Mouse (Mus musculus) T-cell, adult 2 months (primary cell): Measurements from ENCODE around the gene Kmt2a.
A peak's percentile ranks its signal among the peaks of the same experiment; 100 is the strongest.

Experiments
- DNase-seq: peaks from one replicate; pipeline ENCODE4 v3.0.0; 2022; ENCODE audit warnings: low spot score

The Kmt2a gene

DNA sequence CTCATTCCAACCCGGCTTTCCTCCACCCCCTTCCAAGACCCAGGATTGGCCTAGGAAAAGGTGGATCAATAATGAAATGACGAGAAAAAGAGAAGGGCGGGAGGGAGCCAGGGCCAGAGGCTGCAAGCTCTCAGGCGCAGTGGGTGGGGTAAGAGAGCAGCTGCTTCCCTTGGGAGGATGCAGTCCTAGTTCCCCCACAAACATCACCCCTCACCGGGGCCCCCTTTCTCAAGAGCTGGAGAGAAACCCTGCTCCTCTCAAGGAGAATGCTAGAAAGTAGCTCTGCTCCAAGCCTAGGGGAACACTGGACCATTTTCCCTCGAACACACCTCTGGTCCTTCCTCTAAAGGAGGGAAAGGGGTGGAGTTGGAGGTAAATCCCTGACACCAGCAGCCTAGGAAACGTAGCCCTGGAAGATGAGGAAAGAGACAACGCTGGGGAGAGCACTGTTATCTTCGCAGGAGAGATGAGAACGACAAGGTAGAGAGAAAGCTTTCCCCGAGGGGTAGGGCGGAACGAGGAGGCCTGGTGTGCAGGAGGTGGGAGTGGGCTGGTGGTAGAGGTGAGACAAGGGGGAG is 1.3 kb downstream of the Kmt2a start:
- DNase-seq = peak; percentile 7

DNA sequence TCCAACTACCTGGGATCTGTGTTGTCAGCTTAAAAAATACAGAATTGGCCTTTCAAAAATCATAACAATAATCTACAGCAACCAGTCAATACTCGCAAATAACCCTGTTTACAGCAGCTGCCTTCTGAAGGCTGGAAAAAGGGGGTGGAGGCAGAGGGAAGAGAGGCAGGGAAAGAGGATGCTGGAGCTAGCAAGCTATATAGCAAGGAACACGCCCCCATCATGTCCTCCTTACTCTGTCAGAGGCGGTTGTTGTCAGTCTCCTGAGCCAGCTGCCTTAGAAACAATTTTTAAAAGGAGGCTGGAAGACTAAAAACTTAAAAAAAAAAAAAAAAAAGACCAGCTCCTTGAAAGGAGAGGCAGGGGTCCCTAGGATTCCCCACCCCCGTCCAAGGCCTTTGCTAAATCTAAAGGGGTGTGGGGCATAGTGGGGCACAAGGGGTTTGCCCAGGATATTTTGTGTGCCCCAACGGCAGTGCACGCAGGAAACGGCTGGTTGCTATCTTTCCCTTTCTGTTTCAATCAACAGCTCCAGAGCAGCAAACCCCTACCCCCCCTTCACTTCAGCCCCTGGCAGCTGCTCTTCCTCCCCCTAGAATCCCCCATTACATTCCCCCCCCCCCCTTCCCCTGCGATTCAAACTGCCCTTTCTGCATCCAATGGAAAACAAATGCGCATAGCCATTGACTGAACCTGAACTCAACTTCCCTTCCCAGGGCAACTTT is 2.2 kb downstream of the Kmt2a start:
- peak; percentile 59 for DNase-seq

DNA sequence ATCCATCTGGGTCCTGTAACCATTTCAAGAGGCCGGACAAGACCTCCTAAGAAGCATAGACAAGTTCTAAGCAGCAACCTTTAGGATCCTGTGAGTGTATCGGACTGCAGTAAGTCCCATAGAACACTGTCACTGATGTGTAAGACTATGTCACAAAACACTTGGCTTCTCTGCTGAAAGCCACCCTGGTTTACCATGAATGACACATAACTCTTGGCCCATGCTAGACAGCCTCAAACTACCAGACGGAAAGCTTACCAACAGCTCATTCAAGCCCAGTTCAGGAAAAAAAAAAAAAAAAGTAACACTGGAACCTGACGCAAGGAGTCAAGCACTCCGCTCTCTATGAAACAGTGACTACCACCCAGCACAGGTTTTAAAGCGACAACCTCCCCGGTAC is 3.4 kb downstream of the Kmt2a start:
- no peak for DNase-seq

DNA sequence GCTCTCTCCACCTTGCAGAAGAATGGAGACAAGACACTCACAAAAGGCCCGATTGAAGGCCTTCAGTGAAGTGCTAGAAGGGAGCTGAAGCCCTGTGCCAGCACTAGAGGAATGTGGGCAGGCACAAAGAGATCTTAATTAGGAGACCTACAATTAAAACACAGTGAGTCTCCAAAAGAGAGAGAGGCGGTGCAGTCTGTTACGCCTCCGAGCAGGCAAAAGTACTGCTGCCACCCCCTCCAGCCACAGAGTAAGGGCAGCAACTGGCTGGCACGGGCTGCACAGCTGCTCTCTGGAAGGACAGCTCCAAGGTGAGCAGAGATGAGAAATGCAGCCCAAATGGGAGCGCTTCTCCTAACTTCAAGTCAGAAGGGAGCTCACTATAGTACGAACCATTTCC is 5.6 kb downstream of the Kmt2a start:
- DNase-seq = no peak

DNA sequence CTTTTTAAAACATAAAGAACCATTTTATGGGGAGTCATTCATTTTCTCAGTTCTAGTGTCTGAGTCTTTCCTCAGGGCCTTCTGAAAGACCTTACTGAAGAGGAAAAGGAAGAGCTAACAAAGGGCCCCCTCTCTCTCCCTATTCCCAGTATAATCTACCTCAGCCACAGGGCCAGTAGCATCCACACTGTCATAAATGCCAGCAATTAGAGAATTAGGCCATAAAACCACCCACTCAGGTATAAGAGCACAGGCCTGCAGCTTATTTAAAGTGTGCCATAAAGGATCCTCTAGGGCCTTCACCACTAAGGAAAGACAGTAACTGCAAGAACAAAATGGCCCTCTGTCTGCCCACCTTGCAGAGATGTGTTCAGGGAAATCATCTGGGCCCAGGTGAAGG is 6.9 kb downstream of the Kmt2a start:
- no peak for DNase-seq

DNA sequence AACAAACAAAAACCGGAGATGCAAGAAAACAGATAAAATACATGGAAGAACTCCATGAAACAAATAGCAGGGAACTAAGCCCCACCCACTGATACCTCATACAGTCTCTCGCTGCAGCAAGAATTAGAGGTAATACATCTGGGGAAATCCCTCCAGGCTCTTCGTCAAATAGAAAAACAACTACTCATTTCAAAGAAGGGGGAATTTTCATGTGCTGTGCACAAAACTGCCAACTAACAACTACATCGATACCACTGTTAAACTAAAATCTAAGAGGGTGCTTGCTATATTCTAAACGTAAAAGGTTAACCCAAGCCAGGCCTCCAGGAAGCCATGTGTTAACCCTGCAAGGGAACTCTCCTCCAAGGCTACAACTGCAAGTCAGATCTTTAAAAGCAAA is 7.4 kb downstream of the Kmt2a start:
- peak; percentile 9 for DNase-seq

DNA sequence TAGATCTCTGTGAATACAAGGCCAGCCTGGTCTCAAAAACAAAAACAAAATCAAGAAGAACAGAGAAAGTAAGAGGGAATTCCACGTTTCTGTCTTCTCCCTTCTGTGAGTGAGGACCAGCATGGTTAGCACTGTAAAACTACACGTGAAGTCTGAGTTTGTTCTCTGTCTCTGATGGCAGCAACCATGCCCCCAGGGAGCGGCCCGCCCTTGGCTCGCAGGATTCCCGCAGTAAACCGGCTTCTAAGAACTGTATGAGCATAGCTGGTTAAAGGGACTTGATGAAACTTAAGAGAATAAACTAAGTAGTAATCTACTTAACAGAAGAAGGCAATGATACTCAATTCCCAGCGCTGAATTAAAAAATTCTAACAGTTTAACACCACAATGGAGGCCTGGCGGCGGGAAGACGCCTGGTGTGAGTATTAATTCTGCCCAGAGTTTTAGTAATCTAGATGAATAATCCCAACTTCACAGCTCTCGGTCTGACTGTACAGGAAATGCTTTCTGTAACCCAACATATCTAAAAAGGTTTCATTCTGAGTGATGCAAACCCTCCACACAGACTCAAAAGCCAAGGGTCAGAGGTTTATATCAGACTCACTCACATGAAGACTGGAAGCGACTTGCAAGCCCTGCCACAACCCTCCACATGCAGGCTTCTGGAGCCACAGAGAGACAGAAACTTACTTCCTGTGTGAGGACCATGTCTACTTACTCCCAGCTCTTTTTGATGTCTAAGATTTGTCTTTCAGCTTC is 12.6 kb downstream of the Kmt2a start:
- peak; percentile 45 for DNase-seq

DNA sequence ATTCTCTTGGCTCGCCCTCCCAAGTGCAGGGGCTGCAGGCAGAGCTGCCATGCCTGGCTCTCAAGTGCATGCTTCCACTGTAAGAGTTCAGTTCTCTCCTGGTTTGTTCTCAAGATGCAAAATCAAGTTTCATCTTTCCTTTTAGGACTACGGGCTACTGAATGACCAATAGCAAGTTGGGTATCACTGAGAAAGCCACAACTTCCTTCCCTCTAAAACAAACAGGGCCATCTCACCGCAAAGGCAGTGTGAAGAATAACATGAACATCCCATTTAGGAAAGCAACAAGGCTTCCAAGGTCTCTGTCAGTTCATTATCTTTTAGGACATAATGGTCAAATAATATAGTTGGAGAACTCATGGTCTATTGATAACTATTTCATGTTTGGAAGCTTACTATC is 13.4 kb downstream of the Kmt2a start:
- DNase-seq = no peak

DNA sequence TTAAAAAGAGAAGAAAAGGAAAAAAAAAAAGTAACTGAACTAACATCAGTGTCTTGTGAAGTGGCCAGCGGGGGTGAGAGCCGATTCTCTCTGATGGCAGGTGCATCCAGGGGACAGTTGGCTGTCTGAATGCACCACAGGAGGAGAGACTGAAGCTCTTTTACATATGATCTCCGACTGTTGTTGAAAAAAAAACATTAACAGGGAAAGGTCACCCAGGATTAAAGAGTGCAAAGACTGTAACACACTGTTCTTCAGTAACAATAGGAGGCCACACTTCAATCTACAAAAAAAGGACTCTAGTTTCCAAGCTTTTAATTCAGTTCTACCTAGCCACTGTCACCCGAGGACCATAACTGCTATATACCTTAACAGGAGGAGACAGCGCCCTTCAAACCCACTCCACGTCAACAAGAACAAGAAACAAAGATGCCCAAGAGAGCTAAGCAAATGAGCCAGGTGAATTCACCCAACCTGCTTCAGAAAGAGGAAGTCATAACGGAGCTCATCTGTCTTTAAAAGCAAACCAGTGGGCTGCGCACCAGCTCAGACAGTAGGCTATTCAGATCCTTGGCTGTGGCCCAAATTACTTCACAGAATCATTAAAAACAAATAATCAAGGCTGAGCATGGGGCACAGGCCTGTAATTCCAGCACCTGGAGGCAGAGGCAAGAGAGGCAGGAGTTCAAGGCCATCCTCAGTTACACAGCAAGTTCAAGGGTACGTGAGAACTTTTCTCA is 14.4 kb downstream of the Kmt2a start:
- DNase-seq = no peak

DNA sequence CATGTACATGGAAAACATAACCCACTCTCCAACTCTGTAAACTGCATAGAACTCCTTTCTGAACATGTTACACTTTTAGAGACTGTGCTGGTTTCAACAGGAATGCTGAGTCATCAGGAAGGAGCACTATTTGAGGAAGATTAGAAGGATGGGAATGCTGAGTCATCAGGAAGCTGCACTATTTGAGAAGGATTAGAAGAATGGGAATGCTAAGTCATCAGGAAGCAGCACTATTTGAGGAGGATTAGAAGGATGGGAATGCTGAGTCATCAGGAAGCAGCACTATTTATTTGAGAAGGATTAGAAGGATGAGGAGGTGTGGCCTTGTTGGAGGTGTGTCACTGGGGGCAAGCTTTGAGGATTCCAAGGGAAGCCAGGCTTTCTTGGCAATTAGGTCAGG is 20.0 kb downstream of the Kmt2a start:
- DNase-seq = no peak

DNA sequence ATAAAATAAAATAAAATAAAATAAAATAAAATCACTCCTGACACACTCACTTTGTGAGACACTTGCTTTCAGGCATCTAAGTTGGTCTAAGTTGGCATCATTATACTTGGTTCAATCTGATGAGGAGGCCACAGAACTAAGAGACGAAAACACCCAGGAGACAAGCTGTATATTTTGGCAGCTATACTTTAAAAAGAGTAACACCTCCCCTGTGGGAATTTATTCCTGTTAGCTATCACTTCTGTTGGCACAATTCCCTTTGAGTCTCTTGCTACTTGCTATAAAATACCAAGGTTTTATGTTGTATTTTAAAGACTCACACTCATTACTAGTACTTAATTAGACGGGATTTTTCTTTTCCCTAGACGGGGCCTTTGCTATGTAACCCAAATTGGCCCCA is 22.4 kb downstream of the Kmt2a start:
- no peak for DNase-seq

DNA sequence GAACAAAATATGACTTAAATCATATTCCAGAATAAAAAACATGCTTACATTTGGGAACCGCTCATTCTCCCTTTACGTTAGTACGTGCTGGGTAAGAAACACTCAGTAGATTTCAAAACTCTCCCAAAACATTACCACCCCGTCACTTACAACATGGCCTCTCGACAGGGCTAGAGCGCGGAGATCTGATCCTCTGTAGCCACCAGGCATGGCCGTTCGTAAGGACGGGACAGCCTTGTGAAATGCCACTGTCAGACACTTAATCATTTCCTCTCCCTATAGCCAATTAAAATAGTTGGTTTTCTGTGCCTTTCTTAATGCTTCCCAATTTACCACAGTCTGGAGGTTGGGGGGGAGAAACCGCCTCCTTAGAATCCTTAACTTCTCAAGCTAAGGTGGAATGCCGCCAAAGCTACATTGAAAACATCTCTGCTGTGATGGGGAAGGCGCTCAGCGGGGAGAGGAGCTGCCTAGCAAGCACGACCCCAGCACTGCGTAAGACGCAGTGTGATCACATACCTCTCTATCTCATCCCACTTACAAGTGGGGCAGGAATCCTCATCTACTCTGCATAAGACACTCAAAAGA is 23.6 kb downstream of the Kmt2a start:
- DNase-seq = no peak

DNA sequence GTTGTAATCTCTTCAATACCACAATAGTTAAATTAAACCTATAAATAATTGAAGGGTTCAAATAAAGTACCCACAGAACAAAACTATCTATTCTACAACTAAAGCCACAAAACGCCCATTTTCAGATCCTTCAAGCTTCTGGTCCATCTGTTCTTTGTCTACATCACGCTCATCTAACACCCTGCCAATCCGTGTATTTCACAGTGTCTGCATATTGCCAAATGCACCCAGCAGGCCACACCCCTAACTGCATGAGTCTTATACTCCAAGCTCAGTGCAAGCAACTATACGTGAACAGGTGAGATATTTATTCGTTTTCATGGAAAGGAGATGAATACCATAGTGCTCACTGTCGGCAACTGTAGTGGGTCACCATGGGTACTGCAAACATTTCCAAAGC is 25.9 kb downstream of the Kmt2a start:
- no peak for DNase-seq

DNA sequence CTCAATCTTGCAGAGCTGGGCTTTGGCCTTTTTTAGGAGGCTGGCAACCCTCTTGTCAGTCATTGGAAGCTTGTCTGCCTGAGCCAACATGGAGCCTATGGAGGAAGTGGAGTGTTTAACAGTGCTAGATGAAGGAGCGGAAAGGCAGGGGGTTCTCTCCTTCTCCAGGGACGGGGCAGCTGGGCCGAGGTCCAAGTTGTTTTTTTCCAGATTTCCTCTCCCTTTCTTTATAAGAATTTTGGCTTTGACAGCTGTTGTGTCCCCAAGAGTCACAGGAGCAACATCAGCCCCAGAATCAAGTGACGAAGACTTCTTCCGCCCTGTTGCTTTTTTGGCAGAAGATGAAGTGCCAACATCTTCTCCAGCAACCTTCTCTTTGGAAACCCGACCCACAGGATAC is 33.6 kb downstream of the Kmt2a start:
- no peak for DNase-seq

DNA sequence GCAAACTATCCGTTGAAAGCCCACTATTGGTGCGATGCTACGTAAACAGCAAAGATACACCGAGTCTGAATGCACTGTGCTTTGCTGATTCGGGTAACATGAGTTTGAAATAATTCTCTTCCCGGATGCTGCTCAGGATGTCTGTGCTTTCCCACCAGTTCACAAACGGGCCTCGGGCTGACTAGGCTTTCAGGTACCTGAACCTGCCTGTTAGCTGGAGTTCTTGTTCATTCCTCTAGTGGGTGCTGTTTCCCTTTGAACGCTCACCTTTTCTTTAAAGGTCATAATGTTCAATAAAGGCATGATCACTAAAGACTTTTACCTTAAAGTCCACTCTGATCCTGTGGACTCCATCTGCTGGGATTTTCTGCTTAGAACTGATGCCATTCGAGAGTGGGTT is 39.9 kb downstream of the Kmt2a start:
- peak; percentile 56 for DNase-seq

DNA sequence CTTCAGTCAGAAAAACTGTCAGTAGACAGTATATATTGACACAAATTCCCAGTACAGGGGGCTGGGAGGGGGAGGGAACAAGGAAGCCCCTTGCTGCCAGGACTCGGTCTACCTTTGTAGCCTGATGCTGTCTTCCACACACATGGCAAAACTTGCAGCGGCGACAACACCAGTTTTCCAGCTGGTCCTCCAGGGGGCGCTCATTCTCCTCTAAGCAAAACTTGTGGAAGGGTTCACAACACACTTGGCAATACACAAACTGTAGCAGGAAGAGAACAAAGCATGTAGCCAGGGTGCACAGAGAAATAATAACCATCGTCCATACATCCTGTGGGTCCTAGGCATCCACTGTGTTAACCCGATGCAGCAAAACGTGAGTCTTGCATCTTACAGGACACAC is 44.7 kb downstream of the Kmt2a start:
- peak; percentile 78 for DNase-seq

DNA sequence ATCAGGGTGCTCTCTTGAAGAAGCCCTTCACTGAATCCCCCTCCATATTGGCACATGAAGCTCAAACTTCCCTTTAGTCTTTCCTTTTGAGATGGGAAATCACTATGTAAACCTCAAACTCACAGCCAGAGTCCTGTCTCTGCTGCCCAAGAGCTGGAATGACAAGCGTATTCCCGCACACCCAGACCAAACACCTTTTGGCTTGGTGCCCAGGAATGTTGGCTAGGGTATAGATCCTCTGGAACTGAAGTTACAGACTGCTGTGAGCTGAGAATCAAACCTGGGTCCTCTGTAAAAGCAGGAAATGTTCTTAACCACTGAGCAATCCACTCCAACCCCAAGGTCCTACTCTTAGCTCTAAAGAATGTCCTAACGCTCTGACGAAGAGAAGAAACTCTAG is 48.7 kb downstream of the Kmt2a start:
- DNase-seq = no peak

DNA sequence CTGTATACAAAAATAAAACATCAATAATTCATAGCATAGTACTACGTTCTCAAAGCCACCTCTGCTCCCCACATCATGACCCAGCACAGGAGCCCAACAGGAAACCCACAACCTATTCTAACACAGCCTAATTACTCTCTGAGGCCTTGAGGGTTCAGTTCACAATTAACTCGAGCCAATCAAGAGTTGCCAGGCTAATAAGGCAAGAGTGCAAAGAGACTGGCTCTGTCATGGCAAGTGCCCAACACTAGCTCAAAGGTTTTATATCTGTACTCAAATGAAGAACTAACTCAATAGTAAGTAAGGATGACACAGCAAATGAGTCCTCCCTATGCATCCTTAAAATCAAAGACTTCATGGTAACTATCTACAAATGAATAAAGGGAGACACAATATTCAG is 50.6 kb downstream of the Kmt2a start:
- DNase-seq = no peak

DNA sequence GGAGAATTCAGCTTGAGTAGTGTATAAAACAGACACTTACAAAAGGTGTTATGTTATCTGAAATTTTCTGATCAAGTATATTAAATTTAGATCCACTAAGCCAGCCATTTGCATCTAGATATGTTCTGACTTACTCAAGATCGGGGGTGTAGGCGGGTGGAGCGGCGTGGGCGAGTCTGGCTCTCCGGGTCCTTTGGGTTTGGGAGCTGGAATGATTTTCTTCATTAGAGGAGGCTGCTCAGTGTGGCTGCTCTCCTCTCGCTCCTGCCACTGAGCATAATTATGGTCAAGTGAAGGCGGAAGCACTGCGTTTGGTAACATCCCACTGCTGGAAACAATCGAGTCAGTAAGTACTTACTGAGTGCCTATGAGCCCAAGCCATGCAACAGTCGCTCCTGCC is 52.2 kb downstream of the Kmt2a start:
- DNase-seq = no peak

DNA sequence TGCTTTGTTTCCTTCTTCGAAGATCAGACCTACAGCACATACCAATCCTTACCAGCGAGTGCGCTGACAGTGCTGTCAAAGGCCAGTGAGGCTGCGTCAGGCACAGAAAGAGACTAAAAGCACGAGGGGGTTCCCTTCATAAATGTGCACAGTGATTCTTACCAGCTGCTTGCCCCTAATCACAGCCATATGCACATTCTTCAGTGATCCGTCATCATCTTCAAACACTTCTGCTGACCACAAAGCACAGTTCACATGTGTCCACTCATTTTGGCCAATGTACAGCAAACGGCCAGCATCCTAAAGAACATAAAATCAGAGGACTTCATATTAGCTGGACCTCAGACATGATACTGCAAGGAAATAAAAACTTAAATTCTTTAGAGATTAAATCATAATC is 54.4 kb downstream of the Kmt2a start:
- DNase-seq = no peak

DNA sequence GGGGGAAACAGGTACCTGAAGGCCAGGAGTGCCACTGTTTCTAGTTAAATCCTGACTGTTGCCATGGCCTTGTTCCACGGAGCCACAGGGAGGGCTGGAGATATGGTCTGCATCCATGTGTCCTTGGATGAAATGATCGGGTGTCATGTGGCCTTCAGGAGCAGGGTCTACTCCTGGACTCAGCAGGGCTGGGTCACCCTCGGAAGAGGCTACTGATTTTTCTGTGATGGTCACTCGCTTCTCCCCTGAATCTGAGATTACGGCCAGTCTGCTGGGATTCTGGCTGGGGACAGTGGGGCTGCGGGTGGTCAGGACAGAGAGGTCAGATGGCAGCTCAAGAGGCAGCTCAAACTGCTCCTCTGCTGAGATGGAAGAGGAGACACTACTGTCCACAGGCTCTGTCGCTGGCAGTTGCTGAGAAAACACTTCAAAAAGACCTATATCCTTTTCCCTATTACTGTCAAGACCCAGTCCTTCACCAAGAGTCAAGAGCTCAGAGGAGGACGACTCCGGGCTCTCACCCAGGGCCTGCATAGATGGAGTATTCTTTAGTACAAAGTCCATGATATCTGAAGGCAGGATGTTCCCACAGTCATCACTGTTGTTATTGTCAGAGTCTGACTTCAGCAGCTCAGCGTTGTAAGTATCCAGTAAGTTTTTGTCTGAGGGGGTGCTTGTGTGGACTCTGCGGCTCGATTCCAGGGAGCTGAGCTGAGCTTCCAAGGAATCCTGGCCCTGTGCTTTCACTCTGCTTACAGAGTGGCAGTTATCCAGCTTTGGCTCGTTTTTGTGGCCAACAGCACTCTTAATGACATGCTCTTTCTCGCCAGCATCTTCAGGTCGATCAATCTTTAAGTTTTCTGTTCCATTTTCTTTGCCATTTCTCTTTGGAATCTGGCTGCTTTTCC is 60.9 kb downstream of the Kmt2a start:
- no peak for DNase-seq
